Mouse (Mus musculus): ENCODE data around the gene Psapl1.

DNA sequence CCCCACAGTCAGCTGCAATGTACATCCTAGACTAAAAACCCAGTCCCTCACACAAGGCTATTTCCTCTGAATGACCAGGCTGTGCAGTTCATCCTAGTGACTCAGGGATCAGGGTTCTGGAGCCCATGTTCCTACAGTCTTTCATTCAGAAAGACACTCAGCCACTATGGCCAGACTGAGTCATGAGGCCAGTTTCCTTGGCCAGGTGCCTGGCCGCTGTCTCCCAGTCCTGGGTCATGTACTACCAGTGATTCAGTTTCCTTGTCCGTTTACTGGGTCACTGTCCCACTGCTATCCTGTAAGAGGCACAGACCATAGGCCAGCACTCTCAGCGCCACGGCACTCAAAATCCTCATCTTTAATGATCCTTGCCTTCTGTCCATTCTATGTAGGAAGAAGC is 15.5 kb upstream of the Psapl1 start:
- no peak for TF ChIP-seq CTCF (IDR thresholded peaks at IDR 0.05; ENCODE audit: low read depth, low read length)
- TF ChIP-seq POLR2A (IDR thresholded peaks at IDR 0.05; ENCODE audit: extremely low read depth, insufficient read depth, low read length), result no peak
